Mouse (Mus musculus): ENCODE measurements around the gene Atf7ip2.

The Atf7ip2 gene

GRCm38 (mm10) chr16:10297696-10298644 lies 105.5 kb downstream of the Atf7ip2 start:
- DNase-seq (ENCODE audit: low spot score) = no peak

- no peak for DNase-seq (ENCODE audit: low spot score)
Measured at GRCm38 (mm10) chr16:10299637-10300036, 107.1 kb downstream of the Atf7ip2 start.

- DNase-seq (ENCODE audit: low spot score) = no peak
Measured at GRCm38 (mm10) chr16:10300231-10301186, 108.0 kb downstream of the Atf7ip2 start.
